Mouse (Mus musculus) megakaryocyte, embryonic 14.5 days (primary cell): ENCODE measurements around the gene L3mbtl4. TPM values are rescaled to one million over a fixed set of nuclear protein-coding genes. Genes with fewer than 3 reads are reported as not detected.

Source experiments
- H3K27me3 ChIP-seq: replicated peaks from 2 replicates; pipeline ENCODE3; 2012; ENCODE audit warnings: inconsistent platforms
- H3K36me3 ChIP-seq: replicated peaks from 2 replicates; pipeline ENCODE3; 2012; ENCODE audit warnings: low read length, inconsistent platforms, mixed read lengths
- H3K4me1 ChIP-seq: 2 replicates; pipeline ENCODE4 v1.6.1; 2012; ENCODE audit warnings: inconsistent platforms
- H3K4me3 ChIP-seq: replicated peaks from 2 replicates; pipeline ENCODE3; 2012; ENCODE audit warnings: moderate library complexity, mild to moderate bottlenecking, inconsistent platforms
- H3K9me3 ChIP-seq: 2 replicates; pipeline ENCODE4 v1.6.1; 2012; ENCODE audit warnings: inconsistent platforms
- FLI1 ChIP-seq: IDR thresholded peaks from 2 replicates; pipeline ENCODE4 v1.6.1; 2012; ENCODE audit warnings: low read length, inconsistent platforms, mixed read lengths
- GATA1 ChIP-seq: IDR thresholded peaks from 3 replicates; pipeline ENCODE4 v1.6.1; 2012; ENCODE audit warnings: mixed read lengths, low read length, inconsistent platforms, borderline replicate concordance
- polyA plus RNA-seq: library from polyadenylated mRNA; stranded (reverse); fragments of >175 nt; gene quantifications from 2 replicates; pipeline ENCODE4 v1.2.3, GENCODE M21; 2012; ENCODE audit warnings: low replicate concordance; ENCODE audit not compliant: insufficient read depth

Gene L3mbtl4
- polyA plus RNA-seq, 1 experiment: not detected

GRCm38 (mm10) chr17:68288094-68288493, 14.5 kb downstream of the L3mbtl4 start:
- H3K27me3 ChIP-seq: no peaks in the 10 kb centered on the region
- no peaks in the 10 kb centered on the region for H3K36me3 ChIP-seq
- no peaks in the 10 kb centered on the region for H3K4me1 ChIP-seq
- no peak for TF ChIP-seq GATA1
- no peak for TF ChIP-seq FLI1
- no peak overlapping the region for H3K4me3 ChIP-seq
- H3K9me3 ChIP-seq: peaks cover 24% of the 10 kb centered on the region

GRCm38 (mm10) chr17:68288699-68289098, 15.1 kb downstream of the L3mbtl4 start:
- no peak overlapping the region for H3K4me3 ChIP-seq
- no peaks in the 10 kb centered on the region for H3K4me1 ChIP-seq
- H3K27me3 ChIP-seq: no peaks in the 10 kb centered on the region
- H3K9me3 ChIP-seq: peaks cover 24% of the 10 kb centered on the region
- no peaks in the 10 kb centered on the region for H3K36me3 ChIP-seq
- TF ChIP-seq FLI1 (no peak), GATA1 (no peak)

GRCm38 (mm10) chr17:68291713-68292364, 18.2 kb downstream of the L3mbtl4 start:
- Histone ChIP-seq H3K27me3 (no peaks in the 10 kb centered on the region), H3K36me3 (no peaks in the 10 kb centered on the region), H3K4me3 (no peak overlapping the region), H3K9me3 (peaks cover 40% of the 10 kb centered on the region), H3K4me1 (no peaks in the 10 kb centered on the region)
- TF ChIP-seq FLI1: no peak
- TF ChIP-seq GATA1: no peak

- H3K36me3 ChIP-seq: no peaks in the 10 kb centered on the region
- peaks cover 54% of the 10 kb centered on the region for H3K9me3 ChIP-seq
- no peaks in the 10 kb centered on the region for H3K27me3 ChIP-seq
- no peaks in the 10 kb centered on the region for H3K4me1 ChIP-seq
- no peak overlapping the region for H3K4me3 ChIP-seq
- no peak for TF ChIP-seq FLI1
- no peak for TF ChIP-seq GATA1
These were observed 34.8 kb downstream of the L3mbtl4 start for GRCm38 (mm10) chr17:68308381-68308780.

GRCm38 (mm10) chr17:68312286-68312927, 38.8 kb downstream of the L3mbtl4 start:
- Histone ChIP-seq H3K36me3 (no peaks in the 10 kb centered on the region), H3K4me3 (no peak overlapping the region), H3K27me3 (no peaks in the 10 kb centered on the region), H3K4me1 (no peaks in the 10 kb centered on the region), H3K9me3 (peaks cover 46% of the 10 kb centered on the region)
- TF ChIP-seq GATA1: no peak
- no peak for TF ChIP-seq FLI1

- H3K36me3 ChIP-seq: no peaks in the 10 kb centered on the region
- TF ChIP-seq GATA1 (no peak), FLI1 (no peak)
- no peak overlapping the region for H3K4me3 ChIP-seq
- H3K4me1 ChIP-seq: no peaks in the 10 kb centered on the region
- no peaks in the 10 kb centered on the region for H3K27me3 ChIP-seq
- peaks cover 44% of the 10 kb centered on the region for H3K9me3 ChIP-seq
These were observed 47.3 kb downstream of the L3mbtl4 start for GRCm38 (mm10) chr17:68320940-68321339.

GRCm38 (mm10) chr17:68322607-68323006, 49.0 kb downstream of the L3mbtl4 start:
- peaks cover 49% of the 10 kb centered on the region for H3K9me3 ChIP-seq

GRCm38 (mm10) chr17:68332225-68332624, 58.6 kb downstream of the L3mbtl4 start:
- Histone ChIP-seq H3K27me3 (no peaks in the 10 kb centered on the region), H3K4me1 (no peaks in the 10 kb centered on the region), H3K36me3 (no peaks in the 10 kb centered on the region), H3K4me3 (no peak overlapping the region), H3K9me3 (peaks cover 39% of the 10 kb centered on the region)
- TF ChIP-seq GATA1: no peak
- TF ChIP-seq FLI1: no peak

More at GRCm38 (mm10) chr17:68322607-68323006, 49.0 kb downstream of the L3mbtl4 start:
- Histone ChIP-seq H3K4me1 (no peaks in the 10 kb centered on the region), H3K4me3 (no peak overlapping the region), H3K36me3 (no peaks in the 10 kb centered on the region), H3K27me3 (no peaks in the 10 kb centered on the region)
- TF ChIP-seq GATA1 (no peak), FLI1 (no peak)

GRCm38 (mm10) chr17:68333382-68333781, 59.8 kb downstream of the L3mbtl4 start:
- Histone ChIP-seq H3K9me3 (peaks cover 34% of the 10 kb centered on the region), H3K27me3 (no peaks in the 10 kb centered on the region), H3K4me3 (no peak overlapping the region), H3K4me1 (no peaks in the 10 kb centered on the region), H3K36me3 (no peaks in the 10 kb centered on the region)
- no peak for TF ChIP-seq FLI1
- no peak for TF ChIP-seq GATA1

- H3K9me3 ChIP-seq: peaks cover 23% of the 10 kb centered on the region
- no peaks in the 10 kb centered on the region for H3K4me1 ChIP-seq
- no peaks in the 10 kb centered on the region for H3K27me3 ChIP-seq
- TF ChIP-seq GATA1 (no peak), FLI1 (no peak)
- H3K36me3 ChIP-seq: no peaks in the 10 kb centered on the region
- H3K4me3 ChIP-seq: no peak overlapping the region
These were observed 65.4 kb downstream of the L3mbtl4 start for GRCm38 (mm10) chr17:68338917-68339553.
